Mouse (Mus musculus) c-Kit-negative CD71-positive TER-119-positive erythroid progenitor cells, embryonic 14.5 days (primary cell): ENCODE results near the gene Mrps15.

Experiments
- DNase-seq: peaks from one replicate; pipeline ENCODE4 v3.0.0-alpha.2; 2013; ENCODE audit warnings: low read depth, low spot score

Mrps15 gene

GRCm38 (mm10) chr4:126046851-126047585 is at the start of gene Mrps15:
TSS of gene Mrps15 (plus strand) at chr4:126046925.
- peak; percentile 62 for DNase-seq

GRCm38 (mm10) chr4:125997826-125998225 is 48.9 kb upstream of the Mrps15 start:
- no peak for DNase-seq

- no peak for DNase-seq
Observed at GRCm38 (mm10) chr4:126001311-126002199, 45.2 kb upstream of the Mrps15 start.

- DNase-seq, result no peak
Observed at GRCm38 (mm10) chr4:126017676-126018332, 28.9 kb upstream of the Mrps15 start.

GRCm38 (mm10) chr4:126018966-126019538 is 27.7 kb upstream of the Mrps15 start:
- DNase-seq, result no peak

GRCm38 (mm10) chr4:126024303-126024900 is 22.3 kb upstream of the Mrps15 start, which contains the start of gene Csf3r:
TSS of gene Csf3r (plus strand) at chr4:126024550.
- no peak for DNase-seq

GRCm38 (mm10) chr4:126025801-126026200 is 20.9 kb upstream of the Mrps15 start:
- no peak for DNase-seq

- DNase-seq, result no peak
Observed at GRCm38 (mm10) chr4:126027980-126028379, 18.7 kb upstream of the Mrps15 start.

GRCm38 (mm10) chr4:126029042-126029441 is 17.7 kb upstream of the Mrps15 start:
- DNase-seq, result no peak

- no peak for DNase-seq
Observed at GRCm38 (mm10) chr4:126030705-126031104, 16.0 kb upstream of the Mrps15 start.

- DNase-seq, result no peak
Observed at GRCm38 (mm10) chr4:126035413-126035812, 11.3 kb upstream of the Mrps15 start.

GRCm38 (mm10) chr4:126051617-126052016 is 4.9 kb downstream of the Mrps15 start:
- no peak for DNase-seq

- no peak for DNase-seq
Observed at GRCm38 (mm10) chr4:126057207-126058133, 10.7 kb downstream of the Mrps15 start.

GRCm38 (mm10) chr4:126058134-126058996 is 11.6 kb downstream of the Mrps15 start, which contains the start of gene Oscp1:
TSS of gene Oscp1 (plus strand) at chr4:126058565.
- DNase-seq, result peak; percentile 88

- DNase-seq, result no peak
Observed at GRCm38 (mm10) chr4:126058997-126059362, 12.3 kb downstream of the Mrps15 start.

GRCm38 (mm10) chr4:126062856-126063255 is 16.1 kb downstream of the Mrps15 start:
- no peak for DNase-seq

- no peak for DNase-seq
Observed at GRCm38 (mm10) chr4:126065241-126065640, 18.5 kb downstream of the Mrps15 start.

- no peak for DNase-seq
Observed at GRCm38 (mm10) chr4:126067401-126068077, 20.8 kb downstream of the Mrps15 start.

- DNase-seq, result no peak
Observed at GRCm38 (mm10) chr4:126068842-126069241, 22.1 kb downstream of the Mrps15 start.
